Mouse (Mus musculus): ENCODE data around the gene Ogn. TPM values are rescaled to one million over a fixed set of nuclear protein-coding genes. Genes with fewer than 3 reads are reported as not detected.

The Ogn gene
- not detected in 2 replicates for polyA plus RNA-seq (2012)

- H3K27me3 ChIP-seq (ENCODE audit: control insufficient read depth) = no peaks in the 10 kb centered on the region
- peaks cover 2% of the 10 kb centered on the region for H3K36me3 ChIP-seq (ENCODE audit: control insufficient read depth)
- no peaks in the 10 kb centered on the region for H3K4me1 ChIP-seq (ENCODE audit: control insufficient read depth)
- no peak for TF ChIP-seq TAL1 (IDR thresholded peaks at IDR 0.05; ENCODE audit: low read length)
- H3K4me3 ChIP-seq (replicated peaks) = no peak within 1 kb of the TSS
- no peaks in the 10 kb centered on the region for H3K9me3 ChIP-seq (ENCODE audit: control insufficient read depth, low read length)
These were observed at the start of gene Ogn for GRCm38 (mm10) chr13:49607714-49608113. Gene Ogn (plus strand): TSS chr13:49608046.

- Histone ChIP-seq H3K4me3 (replicated peaks) (no peak overlapping the region), H3K9me3 (ENCODE audit: control insufficient read depth, low read length) (no peaks in the 10 kb centered on the region), H3K36me3 (ENCODE audit: control insufficient read depth) (no peaks in the 10 kb centered on the region; the same call in 1 of the 2 replicates), H3K27me3 (ENCODE audit: control insufficient read depth) (no peaks in the 10 kb centered on the region), H3K4me1 (ENCODE audit: control insufficient read depth) (peaks cover 14% of the 10 kb centered on the region)
- no peak for TF ChIP-seq GATA1 (IDR thresholded peaks at IDR 0.05; ENCODE audit: low read length)
- no peak for TF ChIP-seq TAL1 (IDR thresholded peaks at IDR 0.05; ENCODE audit: low read length)
These were observed 48.7 kb upstream of the Ogn start for GRCm38 (mm10) chr13:49559185-49559584.

GRCm38 (mm10) chr13:49560886-49561285 lies 47.0 kb upstream of the Ogn start:
- Histone ChIP-seq H3K27me3 (ENCODE audit: control insufficient read depth) (no peaks in the 10 kb centered on the region), H3K4me1 (ENCODE audit: control insufficient read depth) (peaks cover 22% of the 10 kb centered on the region), H3K4me3 (replicated peaks) (no peak overlapping the region), H3K36me3 (ENCODE audit: control insufficient read depth) (no peaks in the 10 kb centered on the region; the same call in 1 of the 2 replicates), H3K9me3 (ENCODE audit: control insufficient read depth, low read length) (no peaks in the 10 kb centered on the region)
- TF ChIP-seq GATA1 (IDR thresholded peaks at IDR 0.05; ENCODE audit: low read length) (no peak), TAL1 (IDR thresholded peaks at IDR 0.05; ENCODE audit: low read length) (no peak)

- H3K4me3 ChIP-seq (replicated peaks) = no peak overlapping the region
- no peaks in the 10 kb centered on the region for H3K9me3 ChIP-seq (ENCODE audit: control insufficient read depth, low read length)
- peaks cover 21% of the 10 kb centered on the region for H3K4me1 ChIP-seq (ENCODE audit: control insufficient read depth)
- no peaks in the 10 kb centered on the region for H3K27me3 ChIP-seq (ENCODE audit: control insufficient read depth)
- TF ChIP-seq TAL1 (IDR thresholded peaks at IDR 0.05; ENCODE audit: low read length) = no peak
- TF ChIP-seq GATA1 (IDR thresholded peaks at IDR 0.05; ENCODE audit: low read length) = no peak
- no peaks in the 10 kb centered on the region; the same call in none of the 2 replicates for H3K36me3 ChIP-seq (ENCODE audit: control insufficient read depth)
These were observed 43.5 kb upstream of the Ogn start for GRCm38 (mm10) chr13:49564347-49564746.

GRCm38 (mm10) chr13:49570371-49570770 lies 37.5 kb upstream of the Ogn start:
- H3K4me3 ChIP-seq (replicated peaks) = no peak overlapping the region
- no peaks in the 10 kb centered on the region for H3K9me3 ChIP-seq (ENCODE audit: control insufficient read depth, low read length)
- H3K4me1 ChIP-seq (ENCODE audit: control insufficient read depth) = peaks cover 30% of the 10 kb centered on the region
- TF ChIP-seq TAL1 (IDR thresholded peaks at IDR 0.05; ENCODE audit: low read length) = no peak
- H3K36me3 ChIP-seq (ENCODE audit: control insufficient read depth) = no peaks in the 10 kb centered on the region; the same call in 1 of the 2 replicates
- H3K27me3 ChIP-seq (ENCODE audit: control insufficient read depth) = no peaks in the 10 kb centered on the region

- Histone ChIP-seq H3K9me3 (ENCODE audit: control insufficient read depth, low read length) (no peaks in the 10 kb centered on the region), H3K4me1 (ENCODE audit: control insufficient read depth) (peaks cover 30% of the 10 kb centered on the region), H3K4me3 (replicated peaks) (no peak overlapping the region), H3K27me3 (ENCODE audit: control insufficient read depth) (no peaks in the 10 kb centered on the region), H3K36me3 (ENCODE audit: control insufficient read depth) (no peaks in the 10 kb centered on the region; the same call in 1 of the 2 replicates)
- TF ChIP-seq TAL1 (IDR thresholded peaks at IDR 0.05; ENCODE audit: low read length) = peak; percentile 45; the same call in 1 of the 3 replicates
- TF ChIP-seq GATA1 (IDR thresholded peaks at IDR 0.05; ENCODE audit: low read length) = no peak
These were observed 36.4 kb upstream of the Ogn start for GRCm38 (mm10) chr13:49571418-49571817.

- TF ChIP-seq TAL1 (IDR thresholded peaks at IDR 0.05; ENCODE audit: low read length) = no peak
- TF ChIP-seq GATA1 (IDR thresholded peaks at IDR 0.05; ENCODE audit: low read length) = no peak
These were observed 26.0 kb upstream of the Ogn start, which contains the start of gene Omd for GRCm38 (mm10) chr13:49581541-49582530. Gene Omd (plus strand): TSS chr13:49582462.

GRCm38 (mm10) chr13:49583859-49584258 lies 24.0 kb upstream of the Ogn start:
- H3K9me3 ChIP-seq (ENCODE audit: control insufficient read depth, low read length) = no peaks in the 10 kb centered on the region
- H3K27me3 ChIP-seq (ENCODE audit: control insufficient read depth) = no peaks in the 10 kb centered on the region
- no peaks in the 10 kb centered on the region for H3K4me1 ChIP-seq (ENCODE audit: control insufficient read depth)
- no peak overlapping the region for H3K4me3 ChIP-seq (replicated peaks)
- no peak for TF ChIP-seq TAL1 (IDR thresholded peaks at IDR 0.05; ENCODE audit: low read length)
- no peak for TF ChIP-seq GATA1 (IDR thresholded peaks at IDR 0.05; ENCODE audit: low read length)
- H3K36me3 ChIP-seq (ENCODE audit: control insufficient read depth) = peaks cover 2% of the 10 kb centered on the region

More at GRCm38 (mm10) chr13:49581541-49582530, 26.0 kb upstream of the Ogn start, which contains the start of gene Omd:
- peaks cover 2% of the 10 kb centered on the region for H3K36me3 ChIP-seq (ENCODE audit: control insufficient read depth)
- no peaks in the 10 kb centered on the region for H3K27me3 ChIP-seq (ENCODE audit: control insufficient read depth)
- no peak within 1 kb of the TSS for H3K4me3 ChIP-seq (replicated peaks)
- H3K9me3 ChIP-seq (ENCODE audit: control insufficient read depth, low read length) = no peaks in the 10 kb centered on the region
- H3K4me1 ChIP-seq (ENCODE audit: control insufficient read depth) = no peaks in the 10 kb centered on the region; the same call in 1 of the 2 replicates

- no peak overlapping the region for H3K4me3 ChIP-seq (replicated peaks)
- TF ChIP-seq GATA1 (IDR thresholded peaks at IDR 0.05; ENCODE audit: low read length) (no peak), TAL1 (IDR thresholded peaks at IDR 0.05; ENCODE audit: low read length) (no peak)
- peaks cover 2% of the 10 kb centered on the region for H3K36me3 ChIP-seq (ENCODE audit: control insufficient read depth)
- no peaks in the 10 kb centered on the region for H3K27me3 ChIP-seq (ENCODE audit: control insufficient read depth)
- no peaks in the 10 kb centered on the region for H3K4me1 ChIP-seq (ENCODE audit: control insufficient read depth)
- H3K9me3 ChIP-seq (ENCODE audit: control insufficient read depth, low read length) = no peaks in the 10 kb centered on the region
These were observed 23.4 kb upstream of the Ogn start for GRCm38 (mm10) chr13:49584307-49585005.

Data from erythroblast, embryonic 14.5 days (primary cell).